Mouse (Mus musculus) T-helper 2 cell (primary cell): ENCODE results near the gene Stx3.

Experiments
- in situ Hi-C: fragments of 300-600 bp; cut with MboI, MseI; formaldehyde crosslinking; loops from one replicate; pipeline ENCODE4 v1.15.1; 2025; ENCODE audit warnings: high pct_unique_total_duplicates

Stx3 gene

DNA sequence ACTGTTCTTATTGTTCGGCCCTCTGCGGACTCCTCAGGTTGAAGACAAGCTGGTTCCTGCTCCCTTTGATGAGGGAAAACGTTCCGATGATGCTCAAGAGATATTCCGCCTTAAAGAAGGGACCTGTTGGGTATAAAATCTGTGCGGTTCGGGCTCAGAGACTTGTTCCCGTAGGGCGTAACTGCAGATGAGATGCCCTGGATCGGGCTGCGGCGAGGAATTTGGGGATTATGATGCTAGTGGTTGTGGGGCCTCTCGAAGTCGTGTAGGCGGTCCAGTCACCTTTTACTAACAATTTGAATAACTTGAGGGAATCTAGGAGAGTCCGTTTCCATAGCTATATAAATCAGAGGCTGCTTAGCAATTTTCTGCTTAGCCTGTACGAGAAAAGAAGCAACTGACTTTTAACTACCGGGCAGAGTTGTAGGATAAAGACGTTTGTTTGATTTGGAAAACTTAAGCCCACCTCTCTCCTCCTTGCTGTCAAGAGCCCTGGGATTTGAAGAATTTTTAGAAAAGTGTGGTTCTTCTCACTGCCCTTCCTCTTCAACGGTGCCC lies at the start of gene Stx3:
Gene Stx3 (minus strand): TSS at position 261 of the 558 bp plus-strand sequence.
- in situ Hi-C loops, result no loop called here

DNA sequence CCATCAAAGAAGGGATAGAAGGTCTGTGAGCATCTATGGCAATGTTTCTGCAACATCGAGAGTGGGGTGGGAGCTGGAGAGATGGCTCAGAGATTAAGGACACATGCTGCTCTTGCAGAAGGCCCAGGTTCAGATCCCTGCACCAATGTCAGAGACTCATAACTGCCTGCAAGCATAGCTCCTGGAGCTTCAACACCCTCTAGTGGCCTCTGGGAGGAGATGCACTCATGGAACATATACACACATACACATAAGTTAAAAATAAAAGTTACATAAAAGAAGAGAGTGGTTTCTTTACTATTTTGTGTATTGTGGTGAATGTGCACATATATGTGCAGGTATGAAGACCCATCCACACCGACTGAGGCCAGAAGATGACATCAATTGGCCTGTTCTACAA lies 48.6 kb upstream of the Stx3 start:
- in situ Hi-C loops, result no loop called here

DNA sequence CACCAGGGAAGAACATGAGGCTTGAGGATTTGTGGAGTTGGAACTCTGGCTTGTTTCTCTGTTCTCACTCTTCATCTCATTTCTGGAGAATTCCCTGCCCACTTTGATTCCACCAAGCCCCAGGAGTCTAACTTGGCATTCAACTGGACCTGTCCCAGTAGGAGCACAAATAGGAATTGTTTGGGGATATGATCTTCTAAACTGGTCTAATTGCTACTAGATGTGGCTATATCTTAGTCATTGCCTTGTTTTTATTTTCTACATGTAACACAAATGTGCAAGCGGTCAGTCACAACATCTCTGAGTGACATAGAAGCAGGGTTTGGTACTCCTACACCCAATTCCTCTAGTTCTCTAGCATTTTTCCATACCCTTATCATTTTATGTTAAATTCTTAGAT lies 41.8 kb upstream of the Stx3 start, which contains the start of gene Olfr1418:
Gene Olfr1418 (minus strand): TSS at position 101 of the 400 bp plus-strand sequence.
- in situ Hi-C loops, result no loop called here

DNA sequence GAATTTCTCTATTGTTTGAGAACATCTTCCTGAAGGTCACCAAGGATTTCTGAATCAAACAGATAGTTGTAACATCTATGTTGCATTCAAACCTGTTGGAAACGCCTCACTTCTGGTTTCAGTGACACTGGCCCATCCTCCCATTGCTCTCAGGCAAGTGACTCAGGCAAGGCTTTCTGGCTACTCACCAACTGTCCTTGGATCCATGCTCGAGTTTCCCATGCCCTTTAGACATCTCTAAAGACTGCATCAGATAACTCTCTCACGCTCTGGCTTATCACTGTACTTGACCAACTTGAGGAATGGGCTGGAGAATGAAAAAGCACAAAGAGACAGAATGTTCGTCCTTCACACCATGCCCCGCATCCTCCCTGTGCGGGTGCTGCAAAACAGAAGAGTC lies 37.3 kb upstream of the Stx3 start:
- in situ Hi-C loops, result no loop called here

DNA sequence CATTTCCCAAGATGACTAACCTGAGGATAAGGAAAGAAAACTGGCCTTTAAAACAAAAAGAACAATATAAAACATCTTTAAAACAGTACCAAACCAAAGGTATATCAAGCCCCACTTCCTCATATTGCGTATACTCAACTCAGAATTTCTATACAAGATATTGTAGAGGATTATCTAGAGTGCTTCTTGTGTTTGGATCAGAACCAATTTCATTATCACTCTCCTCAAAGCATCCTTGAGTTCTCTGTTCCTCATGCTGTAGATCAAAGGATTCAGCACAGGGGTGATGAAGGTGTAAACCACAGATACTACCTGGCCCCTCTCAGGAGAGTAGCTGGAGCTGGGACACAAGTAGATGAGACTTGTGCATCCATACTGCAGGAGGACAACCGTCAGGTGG lies 35.6 kb upstream of the Stx3 start:
- in situ Hi-C loops, result no loop called here

DNA sequence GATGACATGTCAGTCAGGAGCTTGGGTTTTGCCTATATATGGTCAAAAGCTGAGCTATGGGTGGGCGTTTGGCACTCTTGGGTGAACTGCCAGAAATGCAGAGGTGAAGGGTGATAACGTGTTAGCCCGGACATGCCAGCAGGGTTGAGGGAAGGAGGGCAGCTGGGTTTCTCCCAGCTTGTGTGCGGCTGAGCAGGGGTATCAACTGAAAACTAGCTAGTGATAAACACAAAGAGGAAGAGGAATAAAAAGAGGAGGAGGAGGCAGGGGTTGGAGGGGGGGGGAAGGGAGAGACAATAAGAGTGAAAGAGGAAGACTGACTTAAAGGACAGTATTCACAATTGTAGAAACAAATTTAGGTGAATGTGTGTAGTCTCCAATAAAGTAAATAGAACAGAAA lies 33.4 kb upstream of the Stx3 start:
- in situ Hi-C loops, result no loop called here

DNA sequence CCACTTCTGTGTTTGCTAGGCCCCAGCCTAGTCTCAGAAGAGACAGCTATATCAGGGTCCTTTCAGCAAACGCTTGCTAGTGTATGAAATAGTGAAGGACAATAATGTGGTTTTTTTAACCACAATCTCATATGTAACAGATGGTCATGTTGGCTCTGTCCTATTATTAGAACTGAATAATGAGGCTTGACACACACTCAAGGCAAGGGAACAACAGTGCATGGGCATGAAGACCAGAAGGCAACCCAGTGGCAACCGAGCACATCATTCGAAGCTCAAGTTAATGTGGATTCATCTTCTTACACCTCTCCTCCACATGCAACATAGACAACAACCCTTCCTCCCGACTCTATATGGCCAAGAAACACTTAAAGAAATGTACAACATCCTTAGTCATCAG lies 27.1 kb upstream of the Stx3 start:
- in situ Hi-C loops, result no loop called here

DNA sequence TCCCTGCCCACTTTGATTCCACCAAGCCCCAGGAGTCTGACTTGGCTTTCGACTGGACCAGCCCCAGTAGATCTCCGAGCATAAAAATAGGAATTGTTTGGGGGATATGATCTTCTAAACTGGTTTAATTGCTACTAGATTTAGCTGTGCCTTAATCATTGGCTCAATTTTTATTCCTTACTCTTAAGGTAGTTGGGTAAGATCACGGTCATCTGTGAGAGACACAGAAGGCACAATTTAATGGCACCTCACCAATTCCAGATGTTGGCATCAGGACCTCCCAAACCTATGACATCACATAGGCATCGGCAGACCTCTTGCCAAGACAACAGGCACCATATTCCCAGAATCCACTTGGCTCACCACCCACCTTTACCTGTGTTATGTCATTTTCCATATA lies 19.9 kb upstream of the Stx3 start, which contains the start of gene Olfr1417:
Gene Olfr1417 (minus strand): TSS at position 101 of the 400 bp plus-strand sequence.
- in situ Hi-C loops, result loop anchor here (10.0 kb wide), 1 partner anchor 506 kb away; no protein-coding TSS in a partner anchor

DNA sequence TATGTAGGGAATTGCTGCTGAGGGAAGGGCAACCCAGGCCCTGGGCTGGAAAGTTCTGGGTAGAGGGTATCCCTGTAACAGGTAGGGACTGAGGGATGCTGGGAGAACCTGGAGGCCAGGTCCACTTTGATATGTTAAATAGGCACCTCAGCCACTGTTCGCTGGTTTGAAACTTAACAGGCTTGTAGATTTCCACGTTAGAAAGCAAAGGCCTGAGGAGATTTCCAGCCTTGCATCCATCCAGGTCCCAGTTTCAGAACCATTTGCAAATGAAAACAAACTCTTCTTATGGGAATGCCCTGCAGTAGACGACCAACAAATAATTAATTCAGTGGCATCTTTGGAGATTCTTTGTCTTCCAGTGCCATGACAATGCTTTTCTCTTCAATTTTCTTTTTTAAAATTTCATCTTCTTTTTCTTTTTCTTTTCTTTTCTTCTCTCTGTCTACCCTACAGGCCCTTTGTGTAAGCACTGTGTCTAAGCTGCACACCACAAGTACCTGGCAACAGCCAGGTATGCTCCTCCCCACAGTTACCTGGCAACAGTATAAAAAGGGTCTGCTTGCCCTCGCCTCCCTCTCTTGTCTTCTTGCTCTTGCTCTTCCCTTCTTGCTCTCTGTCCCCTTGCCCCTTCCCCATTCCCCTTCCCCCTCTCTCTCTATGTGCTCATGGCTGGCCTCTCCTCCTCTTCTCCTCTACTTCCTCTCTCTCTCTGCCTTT lies 4.3 kb upstream of the Stx3 start:
- in situ Hi-C loops, result no loop called here

DNA sequence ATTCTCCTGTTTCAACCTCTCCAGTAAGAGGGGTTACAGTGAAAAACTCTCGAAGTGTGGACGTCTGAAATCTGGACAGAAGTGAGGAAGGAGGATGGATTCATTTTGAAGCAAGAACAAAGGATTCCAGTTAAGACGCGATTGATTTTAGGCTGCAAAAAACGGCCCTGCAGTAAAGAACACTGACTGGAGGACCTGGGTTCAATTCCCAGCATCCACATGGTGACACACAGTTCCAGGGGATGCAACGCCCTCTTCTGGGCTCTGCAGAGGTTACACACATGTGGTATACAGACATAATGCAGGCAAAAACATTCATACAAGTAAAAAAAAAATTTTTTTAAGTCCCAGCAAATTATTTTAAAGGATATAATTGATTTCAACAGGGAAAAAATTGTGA lies 1.0 kb upstream of the Stx3 start:
- in situ Hi-C loops, result no loop called here

DNA sequence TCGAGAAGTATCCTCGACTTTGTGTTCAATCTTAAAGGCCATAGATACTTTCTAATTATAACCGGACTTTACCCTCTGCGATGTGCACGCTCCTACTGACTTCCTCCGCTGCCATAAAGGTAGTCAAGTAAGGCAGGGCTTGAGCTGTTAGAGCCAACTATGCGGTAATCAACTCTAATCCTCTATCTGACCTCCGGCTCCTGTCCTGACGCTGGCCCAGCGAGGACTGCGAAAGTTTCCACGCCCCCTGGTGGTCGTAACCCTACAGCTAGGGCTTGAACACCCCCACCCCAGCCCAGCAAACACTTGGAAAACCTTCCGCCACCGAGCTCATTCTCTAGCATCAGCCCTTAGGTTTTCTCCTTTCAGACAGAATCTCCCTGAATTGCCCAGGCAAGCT lies 597 bp upstream of the Stx3 start:
- in situ Hi-C loops, result no loop called here

DNA sequence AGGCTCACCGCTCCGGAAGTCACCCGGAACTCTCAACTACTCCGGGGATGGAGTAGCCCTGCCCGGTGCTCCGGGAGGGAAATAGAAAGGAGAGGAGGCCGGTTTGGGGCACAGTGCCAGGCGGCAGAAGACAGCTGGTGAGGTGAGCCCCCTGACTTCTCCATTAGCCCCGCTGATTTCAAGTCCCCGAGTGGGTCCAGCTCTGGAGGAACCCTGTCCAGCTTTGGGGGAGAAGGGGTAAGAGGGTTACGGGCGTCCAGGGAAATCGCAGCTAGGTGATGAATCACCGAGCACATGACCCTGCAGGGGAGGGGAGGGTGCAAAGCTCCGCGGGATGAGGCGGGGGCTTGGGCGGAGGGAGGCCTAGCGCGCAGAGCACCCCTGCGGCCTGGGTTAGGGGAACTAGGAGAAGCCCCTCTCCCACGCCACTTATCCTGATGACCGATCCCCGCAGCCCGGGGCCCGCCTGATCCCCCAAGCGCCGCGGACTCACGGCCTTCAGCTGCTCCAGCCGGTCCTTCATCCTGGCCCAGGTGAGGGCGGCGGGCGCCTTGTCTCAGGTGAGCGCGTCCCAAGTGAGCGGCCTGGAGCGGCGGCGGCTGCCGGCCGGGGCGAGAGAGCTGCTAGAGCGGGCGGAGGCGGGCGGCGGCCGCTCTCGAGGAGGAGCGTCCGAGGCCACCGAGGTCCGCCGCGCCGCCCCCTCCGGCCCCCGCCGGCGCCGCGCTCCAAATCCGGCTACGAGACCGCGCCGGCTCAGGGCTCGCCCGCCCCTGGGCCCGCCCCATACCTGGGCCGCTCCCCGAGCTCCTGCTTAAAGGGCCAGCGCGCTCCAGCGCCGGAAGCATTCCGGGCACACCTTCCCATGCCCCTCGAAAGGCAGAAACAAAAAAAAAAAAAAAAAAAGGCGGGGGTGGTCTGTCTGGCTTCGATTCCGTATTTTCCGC lies 732 bp downstream of the Stx3 start:
- in situ Hi-C loops, result no loop called here

DNA sequence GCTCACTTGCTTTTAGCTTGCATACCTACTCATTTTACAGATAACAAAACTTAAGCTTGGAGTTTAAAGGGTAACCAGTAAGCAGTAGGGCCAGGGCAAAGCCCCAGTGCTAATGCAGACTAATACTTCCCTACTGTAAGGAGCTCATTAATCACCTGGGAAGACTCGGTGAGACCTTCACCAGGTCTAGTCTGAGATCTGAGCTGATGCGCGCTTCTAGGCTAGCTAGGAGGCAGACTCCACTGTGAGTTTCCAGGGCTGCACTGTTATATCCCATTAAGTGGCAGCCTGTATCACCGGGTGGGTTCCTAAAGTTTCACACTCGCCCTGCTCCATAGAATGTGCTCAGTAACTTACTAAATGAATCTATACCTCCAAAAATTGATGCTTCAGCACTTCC lies 1.6 kb downstream of the Stx3 start:
- in situ Hi-C loops, result no loop called here

DNA sequence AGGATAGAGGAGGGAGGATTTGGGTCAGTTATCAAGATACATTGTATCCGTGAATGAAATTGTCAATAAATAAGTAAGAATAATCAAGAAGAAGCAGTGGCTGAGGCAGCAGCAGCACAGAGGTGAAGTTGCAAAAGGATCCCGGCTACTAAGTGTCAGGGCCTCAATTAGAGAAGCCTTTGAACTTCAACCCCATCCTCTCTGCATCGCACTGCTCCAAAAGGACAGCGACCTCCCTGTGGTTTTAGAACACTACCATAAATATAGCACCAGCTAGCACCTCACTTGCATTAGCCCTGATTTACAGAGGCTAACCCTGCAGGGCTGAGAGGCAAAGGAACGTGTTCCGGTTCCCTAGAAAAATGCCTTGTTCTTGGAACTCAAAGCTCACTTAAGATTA lies 2.5 kb downstream of the Stx3 start:
- in situ Hi-C loops, result no loop called here

DNA sequence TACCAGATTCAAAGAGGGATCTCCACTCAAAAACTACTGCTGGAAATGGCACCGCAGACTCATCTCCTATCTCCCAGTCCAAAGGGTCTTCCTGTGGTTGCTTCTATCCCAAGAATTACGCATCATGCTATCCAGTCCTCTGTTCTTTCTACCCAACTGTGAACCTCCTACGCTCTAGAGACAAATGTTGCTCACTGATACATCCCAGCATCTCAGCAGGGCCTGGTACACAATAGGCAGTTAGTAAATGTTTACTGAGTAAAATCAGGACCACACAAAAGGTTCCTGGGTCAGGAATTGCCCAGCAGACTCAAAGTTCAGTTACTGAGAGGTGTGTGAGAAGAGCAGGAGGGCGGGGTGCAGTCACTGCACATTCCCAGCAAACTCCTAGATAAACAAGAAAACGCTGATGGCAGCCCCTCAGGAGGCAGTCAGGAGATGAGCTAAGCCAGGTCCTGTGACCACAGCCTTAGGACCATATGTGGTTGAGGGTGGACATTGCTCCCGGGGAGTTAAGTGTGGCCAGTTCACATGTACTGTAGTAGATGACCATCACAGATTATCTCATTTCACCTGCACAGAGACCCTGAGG lies 4.4 kb downstream of the Stx3 start:
- in situ Hi-C loops, result no loop called here

DNA sequence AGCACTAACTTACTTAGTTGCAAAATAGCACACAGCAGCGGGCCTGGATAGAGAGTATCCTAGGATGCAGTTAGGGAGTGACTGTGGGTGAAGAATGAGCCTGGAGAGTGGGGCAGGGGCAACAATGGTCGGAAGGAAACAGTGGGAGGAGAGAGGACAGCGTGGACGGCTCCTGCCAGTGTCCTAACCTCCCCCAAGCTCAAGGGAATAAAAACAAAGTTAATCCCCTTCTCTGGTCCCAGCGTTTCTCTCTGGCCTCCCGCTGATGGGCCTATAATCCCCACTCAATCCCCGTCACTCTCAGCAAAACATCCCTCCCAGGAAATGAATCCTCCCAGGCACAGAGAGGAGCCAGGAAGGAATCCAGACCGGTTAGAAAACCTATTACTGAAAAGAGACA lies 5.6 kb downstream of the Stx3 start:
- in situ Hi-C loops, result no loop called here

DNA sequence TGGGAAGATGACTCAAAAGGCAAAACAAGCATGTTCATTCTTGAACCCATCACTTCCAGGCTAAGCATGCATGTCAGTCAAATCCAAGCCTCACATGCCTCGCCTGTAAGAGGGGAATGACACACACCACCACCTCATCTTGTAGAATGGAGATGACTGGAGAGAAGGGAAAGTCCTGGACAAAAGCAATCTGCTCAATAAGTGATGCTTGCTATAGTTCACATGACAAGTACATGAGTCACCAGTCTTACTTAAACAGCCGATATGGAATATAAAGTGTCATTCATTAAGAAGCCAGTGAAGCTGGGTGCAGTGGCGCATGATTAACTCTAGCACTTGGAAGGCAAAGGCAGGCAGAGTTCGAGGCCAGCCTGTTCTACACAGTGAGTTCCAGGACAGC lies 6.1 kb downstream of the Stx3 start:
- in situ Hi-C loops, result no loop called here

DNA sequence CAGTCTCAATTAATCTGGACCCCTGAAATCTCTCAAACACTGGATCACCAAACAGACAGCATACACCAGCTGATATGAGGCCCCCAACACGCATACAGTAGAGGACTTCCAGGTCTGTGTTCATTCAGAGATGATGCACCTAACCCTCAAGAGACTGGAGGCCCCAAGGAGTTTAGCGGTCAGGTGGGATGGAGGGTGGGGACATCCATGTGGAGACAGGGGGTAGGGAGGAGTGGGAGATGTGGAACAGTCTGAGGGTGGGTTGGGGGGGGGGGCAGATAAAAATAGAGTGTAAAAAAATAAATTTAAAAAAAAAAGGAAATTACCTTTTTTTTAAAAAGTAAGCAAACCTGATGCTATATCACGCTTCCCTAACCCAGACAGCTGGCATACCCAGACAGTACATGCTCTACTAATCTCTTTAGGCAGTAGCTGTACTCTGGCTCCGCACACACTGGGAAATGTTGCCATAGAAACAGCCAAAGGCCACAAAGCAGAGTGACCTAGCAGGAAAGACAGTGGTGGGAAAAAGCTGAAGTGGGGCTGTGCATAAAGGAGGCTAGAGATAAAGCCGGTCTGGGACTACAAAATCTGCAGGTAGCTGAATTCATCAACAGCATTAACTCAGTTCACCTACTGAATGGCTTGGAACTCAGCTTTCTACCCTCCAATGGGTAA lies 7.4 kb downstream of the Stx3 start:
- in situ Hi-C loops, result no loop called here

DNA sequence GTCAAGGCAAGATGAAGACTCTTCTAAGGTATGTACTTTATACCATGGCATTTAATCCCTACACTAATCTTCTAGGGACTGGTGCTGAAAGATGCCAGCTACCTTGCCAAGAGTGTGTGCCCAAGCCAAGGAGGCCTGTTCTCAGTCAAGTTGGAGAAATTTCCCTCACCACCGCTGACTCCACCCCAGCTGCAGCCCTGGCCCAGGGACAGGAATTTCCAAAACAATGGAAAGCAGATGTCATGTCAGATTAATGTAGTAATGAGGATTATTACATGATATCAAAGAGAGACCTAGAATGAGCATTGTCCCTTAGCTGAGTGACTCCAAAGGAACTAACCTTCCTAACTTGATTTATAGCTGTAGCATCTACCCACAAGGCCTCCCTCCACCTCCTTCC lies 8.3 kb downstream of the Stx3 start:
- in situ Hi-C loops, result no loop called here

DNA sequence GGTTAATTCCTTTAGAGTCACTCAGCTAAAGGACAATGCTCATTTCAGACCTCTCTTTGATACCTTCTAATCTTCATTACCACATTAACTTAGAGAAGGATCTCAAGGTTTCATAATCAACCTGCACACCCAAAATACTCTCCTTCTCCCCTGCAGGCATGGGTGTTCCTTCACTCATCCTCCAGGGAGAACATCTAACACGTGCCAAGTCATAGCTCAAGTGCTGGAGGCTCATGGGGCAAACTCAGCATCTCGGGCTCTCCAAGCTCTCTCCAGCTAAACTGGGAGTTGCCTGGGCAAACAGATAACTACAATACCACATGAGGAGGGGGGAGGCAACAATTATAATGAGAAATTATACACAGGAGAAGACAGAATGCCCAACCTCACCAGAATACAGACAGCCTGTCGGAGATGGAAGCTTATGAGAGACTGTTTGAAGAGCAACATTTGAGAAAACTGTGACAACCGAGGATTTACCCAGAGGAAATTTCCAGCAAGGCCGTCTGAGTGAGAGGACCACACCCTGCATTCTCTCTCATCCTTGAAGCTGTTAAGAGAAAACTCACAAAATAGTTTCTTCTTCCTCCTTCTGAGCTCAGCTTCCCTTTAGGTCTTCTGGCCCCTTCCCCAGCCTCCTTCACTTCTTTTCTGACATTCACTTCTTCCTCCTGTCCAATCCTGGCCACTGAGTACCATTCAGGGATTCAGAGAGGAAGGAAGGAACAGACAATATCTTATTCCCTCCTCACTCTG lies 9.0 kb downstream of the Stx3 start:
- in situ Hi-C loops, result no loop called here

DNA sequence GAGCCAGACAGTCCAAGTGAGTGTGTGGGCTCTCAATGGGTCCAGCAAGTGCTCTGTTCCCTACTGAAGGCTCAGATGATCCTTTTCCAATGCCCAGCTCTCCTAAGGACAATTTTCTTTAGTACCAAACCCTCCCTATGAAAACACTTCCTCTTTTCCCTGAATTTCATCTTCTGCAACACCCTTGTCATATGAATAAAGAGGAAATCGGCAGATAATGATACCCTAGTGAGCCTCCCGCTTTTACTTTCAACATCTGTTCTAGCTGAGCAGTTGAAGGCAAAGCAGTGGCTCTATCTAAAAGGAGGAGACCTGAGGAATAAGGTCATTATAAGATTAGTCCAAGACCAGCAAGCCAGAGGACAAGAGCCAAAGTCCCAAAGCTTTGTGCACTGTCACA lies 10.8 kb downstream of the Stx3 start:
- in situ Hi-C loops, result no loop called here
